Mouse (Mus musculus) ES-E14 (cell line): ENCODE measurements around the gene Pkp1.

ENCODE experiments used
- CHD2 ChIP-seq: IDR thresholded peaks from 2 replicates; pipeline ENCODE4 v1.6.1; 2014; ENCODE audit warnings: mild to moderate bottlenecking, low read depth, low read length, inconsistent platforms
- HCFC1 ChIP-seq: IDR thresholded peaks from 2 replicates; pipeline ENCODE4 v1.6.1; 2012; ENCODE audit warnings: low read length, inconsistent platforms, borderline replicate concordance; ENCODE audit not compliant: insufficient read depth
- MAFK ChIP-seq: IDR thresholded peaks from 2 replicates; pipeline ENCODE4 v1.6.1; 2014; ENCODE audit warnings: mild to moderate bottlenecking, low read depth, low read length, inconsistent platforms; ENCODE audit not compliant: insufficient read depth

- no peak for TF ChIP-seq CHD2
- TF ChIP-seq HCFC1 = no peak
- no peak for TF ChIP-seq MAFK
These were observed 4.2 kb upstream of the Pkp1 start for GRCm38 (mm10) chr1:135923229-135923628.
